Mouse (Mus musculus) heart, adult 2 months (tissue): ENCODE results near the gene Otulinl. TPM values are rescaled to one million over a fixed set of nuclear protein-coding genes. Genes with fewer than 3 reads are reported as not detected.

Experiments
- DNase-seq, 2 experiments: peaks; one replicate each; pipeline ENCODE4 v3.0.0; 2021
- H3K27ac ChIP-seq: fragments of 200-600 bp; 2 replicates; pipeline ENCODE4 v1.8.1; 2022
- H3K27me3 ChIP-seq: fragments of 200-500 bp; 2 replicates; pipeline ENCODE4 v1.6.1; 2012; ENCODE audit warnings: mild to moderate bottlenecking, low read length, inconsistent platforms, mixed read lengths; ENCODE audit not compliant: control insufficient read depth, insufficient read depth
- H3K36me3 ChIP-seq: fragments of 200-500 bp; 2 replicates; pipeline ENCODE4 v1.6.1; 2012; ENCODE audit warnings: low read length, inconsistent platforms; ENCODE audit not compliant: control insufficient read depth, insufficient read depth
- H3K4me1 ChIP-seq: fragments of 200-500 bp; 2 replicates; pipeline ENCODE4 v1.6.1; 2011; ENCODE audit warnings: low read length; ENCODE audit not compliant: control insufficient read depth, insufficient read depth
- H3K4me3 ChIP-seq: fragments of 200-600 bp; 2 replicates; pipeline ENCODE4 v1.8.1; 2022
- H3K79me2 ChIP-seq: fragments of 200-500 bp; replicated peaks from 2 replicates; pipeline ENCODE4 v1.6.1; 2012; ENCODE audit warnings: mild to moderate bottlenecking, inconsistent platforms, low read length, moderate library complexity, mixed read lengths; ENCODE audit not compliant: control insufficient read depth, insufficient read depth
- H3K9ac ChIP-seq: fragments of 200-500 bp; 2 replicates; pipeline ENCODE4 v1.6.1; 2012; ENCODE audit warnings: low read depth, mild to moderate bottlenecking, control low read depth, inconsistent platforms, low read length, mixed read lengths
- CTCF ChIP-seq: fragments of 200-600 bp; IDR thresholded peaks from 2 replicates; pipeline ENCODE4 v1.8.1; 2022; ENCODE audit warnings: antibody characterized with exemption, mild to moderate bottlenecking, moderate library complexity
- EP300 ChIP-seq: fragments of 200-500 bp; IDR thresholded peaks from 2 replicates; pipeline ENCODE4 v1.6.1; 2011; ENCODE audit warnings: low read depth, low read length, control low read depth; ENCODE audit not compliant: insufficient read depth
- POLR2A ChIP-seq: fragments of 200-500 bp; IDR thresholded peaks from 2 replicates; pipeline ENCODE4 v1.6.1; 2011; ENCODE audit warnings: mild to moderate bottlenecking, low read depth, low read length, control low read depth; ENCODE audit not compliant: insufficient read depth
- WGBS: fragments of 180-500 bp; shearing (Covaris S2); methylation state at CpG from one replicate; pipeline ENCODE4 v1.1.7; 2018; 5-methylcytosine and 5-hydroxymethylcytosine counted together
- intact Hi-C: fragments of 180-260 bp; cut with DNase I; formaldehyde crosslinking; loops from one replicate; pipeline ENCODE4 v1.15.1; 2025
- polyA plus RNA-seq: library from polyadenylated mRNA; depleted of rRNA; stranded (reverse); fragments of >200 nt; gene quantifications from 2 replicates; pipeline ENCODE4 v1.2.3, GENCODE M21; 2012
- total RNA-seq, 2 experiments: library from RNA; stranded (reverse); gene quantifications; 2 replicates each; pipeline ENCODE4 v1.2.3; 2021

Gene Otulinl
- total and polyA plus RNA-seq, 3 experiments, result 1.5 to 3.0 (median 1.9) TPM

DNA sequence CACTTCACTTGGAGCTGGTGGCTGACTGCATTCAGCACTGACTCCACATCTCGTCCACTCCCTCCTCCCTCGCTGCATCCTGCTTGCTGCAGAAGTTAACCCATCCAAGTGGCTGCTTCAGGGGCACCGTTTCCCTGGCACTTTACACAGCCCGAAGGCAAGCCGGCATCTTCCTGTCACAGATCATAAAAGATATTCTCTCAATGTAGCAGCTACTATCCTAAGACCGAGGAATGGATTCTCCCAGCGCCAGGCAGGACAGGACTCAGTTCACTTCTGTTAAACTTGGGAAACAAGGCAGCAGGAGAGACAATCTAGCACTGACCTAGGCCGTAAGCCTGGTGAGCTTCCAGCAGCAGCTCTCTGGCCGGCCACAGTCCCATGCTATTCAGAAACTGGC lies 5.2 kb downstream of the Otulinl start:
- Histone ChIP-seq H3K36me3 (no peaks in the 10 kb centered on the region), H3K9ac (no peak overlapping the region), H3K4me1 (no peaks in the 10 kb centered on the region), H3K4me3 (no peak overlapping the region), H3K79me2 (no peaks in the 10 kb centered on the region), H3K27me3 (peaks cover 2% of the 10 kb centered on the region), H3K27ac (no peak overlapping the region)
- no peak for DNase-seq
- WGBS, result 58% methylated on average over 9 of the region's 9 CpGs
- no peak for TF ChIP-seq EP300
- TF ChIP-seq CTCF, result no peak
- no peak for TF ChIP-seq POLR2A
- intact Hi-C loops, result no loop called here

DNA sequence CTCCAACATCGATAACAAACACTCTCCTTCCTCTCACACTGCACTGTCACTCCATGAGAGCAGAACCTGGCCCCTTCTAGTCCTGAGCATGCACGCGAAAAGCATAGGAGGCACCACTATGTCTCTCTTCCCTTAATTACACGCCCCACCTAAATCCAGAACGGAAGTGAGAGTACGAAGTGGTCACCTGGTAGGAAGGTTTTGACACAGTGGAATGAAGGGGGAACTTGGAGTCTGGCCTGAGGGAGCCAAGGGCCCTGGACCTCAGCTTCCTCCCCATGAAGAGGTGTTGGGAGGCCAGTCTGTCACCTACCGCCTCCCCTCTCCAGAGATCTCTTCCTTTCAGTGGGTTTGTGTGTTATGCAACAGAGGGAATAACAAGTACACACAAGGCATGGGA lies 6.3 kb downstream of the Otulinl start:
- Histone ChIP-seq H3K27me3 (no peaks in the 10 kb centered on the region; the same call in 1 of the 2 replicates), H3K4me3 (no peak overlapping the region), H3K36me3 (no peaks in the 10 kb centered on the region), H3K4me1 (no peaks in the 10 kb centered on the region), H3K79me2 (no peaks in the 10 kb centered on the region), H3K9ac (no peak overlapping the region), H3K27ac (no peak overlapping the region)
- no peak for DNase-seq
- 87% methylated on average over 7 of the region's 7 CpGs for WGBS
- TF ChIP-seq CTCF (no peak), POLR2A (no peak), EP300 (no peak)
- intact Hi-C loops, result no loop called here

DNA sequence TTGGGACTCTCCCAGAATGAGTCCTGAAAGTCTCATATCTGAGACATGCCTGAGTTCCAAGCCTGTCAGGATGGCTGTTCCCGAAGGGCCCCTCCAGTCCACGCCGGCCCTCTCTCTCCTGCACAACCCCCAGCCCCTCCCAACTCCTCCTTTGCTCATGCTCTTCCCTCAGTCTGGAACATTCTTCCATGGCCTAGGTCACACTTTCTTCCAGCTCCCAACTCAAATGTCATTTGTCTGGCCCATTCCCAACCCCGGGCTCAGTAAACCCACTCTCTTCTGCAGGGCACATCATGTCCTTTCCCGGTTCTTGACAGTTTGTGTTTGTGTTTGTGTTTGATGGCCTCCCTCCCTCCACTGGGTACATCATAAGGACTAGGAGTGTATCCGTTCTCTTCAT lies 7.3 kb downstream of the Otulinl start:
- TF ChIP-seq POLR2A (no peak), CTCF (no peak), EP300 (no peak)

DNA sequence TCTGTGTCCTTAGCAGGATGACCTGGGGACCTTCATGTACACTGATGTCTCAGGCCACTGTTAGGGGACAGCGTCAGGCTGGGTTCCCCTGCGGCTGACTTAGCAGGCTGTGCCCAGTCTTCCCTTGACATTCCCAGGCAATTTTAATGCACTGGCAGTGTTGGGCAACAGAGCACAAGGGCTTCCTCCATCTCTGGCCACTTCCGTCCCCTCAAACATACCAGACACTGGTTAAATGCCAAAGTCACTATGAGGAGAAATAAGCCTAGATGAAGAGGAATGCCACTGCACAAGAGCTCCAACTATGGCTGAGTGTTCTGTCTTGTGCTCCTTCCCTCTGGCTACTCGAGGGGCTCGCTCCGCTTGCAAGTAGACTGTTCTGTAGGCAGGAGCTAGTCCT lies 8.2 kb downstream of the Otulinl start:
- Histone ChIP-seq H3K36me3 (no peaks in the 10 kb centered on the region), H3K9ac (no peak overlapping the region), H3K4me1 (no peaks in the 10 kb centered on the region), H3K27ac (no peak overlapping the region), H3K79me2 (no peaks in the 10 kb centered on the region), H3K4me3 (no peak overlapping the region), H3K27me3 (no peaks in the 10 kb centered on the region)
- WGBS, result 84% methylated on average over 6 of the region's 6 CpGs
- no peak for DNase-seq
- intact Hi-C loops, result no loop called here
- TF ChIP-seq EP300 (no peak), CTCF (no peak), POLR2A (no peak)

More for the DNA sequence above, 7.3 kb downstream of the Otulinl start:
- no peak for DNase-seq
- intact Hi-C loops, result no loop called here
- Histone ChIP-seq H3K4me3 (no peak overlapping the region), H3K4me1 (no peaks in the 10 kb centered on the region), H3K79me2 (no peaks in the 10 kb centered on the region), H3K9ac (no peak overlapping the region), H3K27me3 (no peaks in the 10 kb centered on the region), H3K36me3 (no peaks in the 10 kb centered on the region), H3K27ac (no peak overlapping the region)
- 74% methylated on average over 6 of the region's 6 CpGs for WGBS

DNA sequence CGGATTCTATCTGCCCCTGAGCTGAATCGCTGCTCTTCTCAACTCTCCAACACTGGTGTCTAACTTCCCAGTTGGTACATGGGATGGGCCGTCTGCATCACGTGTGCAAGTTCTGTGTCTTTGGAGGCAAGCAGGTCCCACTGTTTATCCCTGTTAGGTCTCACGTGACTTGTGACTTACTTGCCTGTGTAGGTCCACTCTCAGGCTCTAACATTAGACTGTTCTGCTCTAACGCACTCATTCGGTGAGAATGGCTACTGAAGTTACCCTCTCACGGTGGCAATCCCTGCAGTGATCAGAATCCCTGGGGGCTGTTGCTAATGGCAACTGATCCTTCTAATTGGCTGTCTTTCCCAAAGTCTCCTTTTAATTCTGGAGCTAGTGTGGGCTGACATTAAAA lies 9.1 kb downstream of the Otulinl start:
- DNase-seq, result no peak
- intact Hi-C loops, result no loop called here
- no peak overlapping the region for H3K4me3 ChIP-seq
- no peaks in the 10 kb centered on the region for H3K79me2 ChIP-seq
- no peaks in the 10 kb centered on the region for H3K36me3 ChIP-seq
- H3K9ac ChIP-seq, result no peak overlapping the region
- 76% methylated on average over 8 of the region's 8 CpGs for WGBS
- no peak overlapping the region for H3K27ac ChIP-seq
- TF ChIP-seq EP300 (no peak), POLR2A (no peak), CTCF (no peak)
- H3K27me3 ChIP-seq, result no peaks in the 10 kb centered on the region
- H3K4me1 ChIP-seq, result no peaks in the 10 kb centered on the region

DNA sequence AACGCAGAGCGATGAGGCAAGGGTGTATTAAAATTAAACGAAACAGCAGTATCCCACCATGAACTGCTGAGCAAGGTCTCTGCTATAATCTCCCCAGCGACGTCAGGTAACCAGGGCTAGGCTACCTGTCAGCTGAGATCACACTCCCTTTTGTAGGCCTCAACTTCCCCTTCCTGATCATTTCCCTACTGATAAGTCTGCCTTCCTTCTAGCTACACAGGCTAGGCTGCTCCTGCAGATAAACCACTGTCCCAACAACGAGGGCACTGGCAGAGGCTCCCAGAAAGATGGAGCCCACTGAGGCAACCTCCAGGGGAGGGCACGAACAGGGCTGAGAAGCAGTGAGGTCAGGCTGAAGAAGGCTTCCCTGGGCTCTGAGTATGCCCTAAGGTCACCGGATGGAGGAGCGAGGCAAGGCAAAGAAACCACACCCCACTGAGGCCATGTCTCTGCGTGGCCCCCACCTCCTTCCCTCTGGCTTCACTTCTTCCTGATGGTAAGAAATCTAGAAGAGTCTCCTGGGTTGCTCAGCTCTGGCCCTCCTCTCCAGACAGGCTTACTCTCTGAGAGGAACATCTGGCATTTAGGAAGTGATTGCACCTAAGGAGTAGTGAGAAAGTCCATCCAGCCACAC lies 9.7 kb downstream of the Otulinl start:
- no peaks in the 10 kb centered on the region for H3K27me3 ChIP-seq
- DNase-seq, result no peak
- TF ChIP-seq CTCF, result no peak
- TF ChIP-seq POLR2A, result no peak
- TF ChIP-seq EP300, result no peak
- H3K9ac ChIP-seq, result no peak overlapping the region
- H3K4me3 ChIP-seq, result no peak overlapping the region
- no peaks in the 10 kb centered on the region for H3K4me1 ChIP-seq
- 71% methylated on average over 10 of the region's 10 CpGs for WGBS
- H3K79me2 ChIP-seq, result no peaks in the 10 kb centered on the region
- no peak overlapping the region for H3K27ac ChIP-seq
- H3K36me3 ChIP-seq, result no peaks in the 10 kb centered on the region
- intact Hi-C loops, result no loop called here
